Mouse (Mus musculus) spleen, adult 18-20 months (tissue): Measurements from ENCODE around the gene Otop2.

Source experiments
- DNase-seq, 2 experiments: peaks; one replicate each; pipeline ENCODE4 v3.0.0; 2022; ENCODE audit warnings: mixed read lengths in 2 of 2

Gene Otop2

DNA sequence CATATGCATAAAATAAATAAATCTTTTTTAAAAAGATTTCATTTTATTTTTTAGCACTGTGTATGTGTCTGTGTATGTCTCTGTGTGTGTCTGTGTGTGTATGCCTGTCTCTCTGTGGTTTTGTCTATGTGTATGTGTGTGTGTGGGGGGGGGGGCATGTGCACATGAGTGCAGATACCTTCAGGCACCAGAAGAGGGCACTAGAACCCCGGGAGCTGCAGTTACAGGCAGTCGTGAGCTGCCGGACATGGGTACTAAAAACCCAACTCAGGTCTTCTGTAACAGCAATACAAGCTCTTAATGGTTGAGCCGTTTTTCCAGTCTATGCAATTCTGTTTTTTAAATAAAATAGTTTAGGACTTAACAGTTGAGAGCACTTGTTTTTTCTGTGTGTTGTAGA, 6.2 kb upstream of the Otop2 start:
- no peak for DNase-seq

DNA sequence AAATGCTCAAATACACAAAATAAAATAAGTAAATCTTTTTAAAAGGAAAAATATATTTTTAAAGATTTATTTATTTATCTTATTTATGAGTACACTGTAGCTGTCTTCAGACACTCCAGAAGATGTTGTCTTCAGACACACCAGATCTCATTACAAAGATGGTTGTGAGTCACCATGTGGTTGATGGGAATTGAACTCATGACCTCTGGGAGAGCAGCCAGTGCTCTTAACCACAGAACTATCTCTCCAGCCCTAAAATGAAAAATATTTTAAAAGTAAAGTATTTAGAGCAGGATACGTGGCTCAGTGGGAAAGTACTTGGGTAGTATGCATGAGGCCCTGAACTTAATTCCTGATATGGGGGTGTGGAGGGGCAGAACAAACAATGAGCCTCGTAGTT, 5.6 kb upstream of the Otop2 start:
- no peak for DNase-seq

DNA sequence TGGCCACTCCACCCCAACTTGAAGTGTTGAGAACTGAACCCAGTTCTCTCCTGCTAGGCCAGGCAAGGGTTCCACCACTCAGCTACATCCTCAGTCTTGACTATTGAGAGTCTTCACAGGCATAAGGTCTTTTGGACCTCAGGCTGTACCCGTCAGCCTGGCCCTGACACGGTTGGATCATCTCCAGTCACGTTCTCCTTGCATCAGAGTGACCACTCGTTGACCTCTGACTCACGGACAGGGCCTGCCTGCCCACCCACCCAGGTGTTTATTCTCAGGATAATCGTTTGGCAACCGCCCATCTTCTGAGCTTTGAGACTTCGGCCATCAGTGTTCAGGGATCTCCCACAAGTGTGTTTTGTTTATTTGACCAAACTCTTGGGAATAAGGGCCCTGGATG, 3.8 kb upstream of the Otop2 start:
- DNase-seq = no peak

DNA sequence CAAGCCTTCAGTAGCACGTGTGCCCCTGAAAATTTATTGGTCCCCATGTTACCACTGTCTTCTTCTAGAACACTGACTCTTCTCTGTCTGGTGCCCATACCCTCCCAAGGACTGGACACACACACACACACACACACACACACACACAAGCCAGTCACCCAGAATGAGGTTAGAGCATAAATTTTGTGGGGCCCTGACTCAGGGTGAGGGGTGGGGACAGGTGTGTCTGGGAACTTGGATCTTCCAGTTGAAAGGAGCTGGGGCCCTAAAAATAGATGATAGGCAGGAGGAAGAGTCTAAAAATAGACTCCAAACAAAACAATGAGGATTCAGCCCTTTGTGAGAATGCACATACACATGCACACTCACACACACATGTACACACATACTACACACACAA, 1.8 kb downstream of the Otop2 start:
- no peak for DNase-seq

DNA sequence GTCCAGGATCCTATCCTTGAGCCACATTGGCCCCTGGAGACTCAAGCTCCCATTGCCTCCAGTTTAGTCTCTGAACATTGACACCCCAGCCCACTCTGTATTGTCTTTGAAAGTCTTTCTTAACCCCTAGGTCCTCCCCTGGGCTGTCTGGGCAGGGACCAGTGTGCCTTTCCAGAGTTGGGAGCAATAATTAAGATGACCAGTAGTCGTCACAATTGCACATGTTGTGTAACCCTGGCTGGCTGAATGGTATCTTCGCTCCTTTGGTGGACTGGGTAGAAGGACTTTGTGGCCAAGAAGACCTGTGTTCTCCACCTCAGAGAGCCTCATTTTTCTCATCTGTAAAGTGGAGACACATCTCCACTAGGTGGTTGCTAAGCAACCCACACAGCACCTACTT, 7.3 kb downstream of the Otop2 start:
- no peak for DNase-seq

DNA sequence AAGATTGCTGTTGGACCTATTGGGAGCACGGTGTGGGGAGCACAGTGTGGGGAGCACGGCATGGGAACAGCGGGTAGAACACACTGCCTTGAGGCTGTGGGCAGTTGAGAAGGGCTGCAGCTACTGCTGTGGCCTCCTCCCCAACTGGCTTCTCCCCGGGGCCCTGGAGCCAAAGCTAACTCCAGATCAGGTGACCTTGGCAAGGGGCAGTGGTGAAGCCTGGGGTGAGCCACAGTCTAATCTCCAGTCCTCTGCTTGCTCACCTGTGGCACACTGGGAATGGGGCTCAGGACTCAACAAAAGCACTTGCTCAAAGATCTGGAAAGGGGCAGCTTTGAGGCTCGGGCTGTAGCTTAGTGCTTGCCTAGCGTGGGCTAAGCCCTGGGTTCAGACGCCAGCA, 10.2 kb downstream of the Otop2 start:
- no peak for DNase-seq

DNA sequence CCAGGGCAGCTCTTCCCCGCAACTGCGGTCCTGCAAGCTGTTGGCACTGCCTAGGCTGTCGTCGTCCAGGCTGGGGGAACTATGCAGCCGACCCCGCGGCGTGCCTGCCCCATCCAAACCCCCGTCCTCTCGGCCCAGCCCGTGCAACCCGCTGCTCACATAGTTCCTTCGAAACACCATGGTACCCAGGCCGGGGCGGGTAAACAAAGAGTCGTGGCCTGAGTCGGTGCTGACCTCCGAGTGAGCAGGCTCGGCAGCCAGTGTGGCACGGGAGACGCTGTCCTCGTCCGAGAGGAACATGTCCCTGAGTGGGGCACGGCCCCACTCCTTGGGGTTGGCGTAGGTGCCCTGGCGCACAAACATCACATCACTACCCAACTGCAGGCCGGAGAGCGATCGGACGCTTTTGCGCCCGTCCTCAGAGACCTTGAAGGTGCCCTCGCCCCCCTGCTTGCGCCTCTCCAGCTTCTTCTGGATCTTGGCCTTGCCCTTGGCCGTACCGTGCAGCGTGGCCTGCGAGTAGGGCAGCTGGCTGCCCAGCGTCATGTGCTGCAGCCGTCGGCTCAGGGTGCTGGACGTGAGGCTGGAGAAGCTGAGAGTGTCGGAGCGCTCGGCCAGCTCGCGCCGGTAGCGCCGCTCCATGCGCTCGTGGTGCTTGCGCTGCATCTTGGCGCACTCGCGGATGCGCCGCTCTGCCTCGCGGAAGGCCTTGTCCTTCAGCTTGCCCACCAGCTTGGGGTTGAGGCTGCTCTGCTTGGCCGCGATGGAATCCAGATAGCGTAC, 11.5 kb downstream of the Otop2 start:
- DNase-seq = no peak

DNA sequence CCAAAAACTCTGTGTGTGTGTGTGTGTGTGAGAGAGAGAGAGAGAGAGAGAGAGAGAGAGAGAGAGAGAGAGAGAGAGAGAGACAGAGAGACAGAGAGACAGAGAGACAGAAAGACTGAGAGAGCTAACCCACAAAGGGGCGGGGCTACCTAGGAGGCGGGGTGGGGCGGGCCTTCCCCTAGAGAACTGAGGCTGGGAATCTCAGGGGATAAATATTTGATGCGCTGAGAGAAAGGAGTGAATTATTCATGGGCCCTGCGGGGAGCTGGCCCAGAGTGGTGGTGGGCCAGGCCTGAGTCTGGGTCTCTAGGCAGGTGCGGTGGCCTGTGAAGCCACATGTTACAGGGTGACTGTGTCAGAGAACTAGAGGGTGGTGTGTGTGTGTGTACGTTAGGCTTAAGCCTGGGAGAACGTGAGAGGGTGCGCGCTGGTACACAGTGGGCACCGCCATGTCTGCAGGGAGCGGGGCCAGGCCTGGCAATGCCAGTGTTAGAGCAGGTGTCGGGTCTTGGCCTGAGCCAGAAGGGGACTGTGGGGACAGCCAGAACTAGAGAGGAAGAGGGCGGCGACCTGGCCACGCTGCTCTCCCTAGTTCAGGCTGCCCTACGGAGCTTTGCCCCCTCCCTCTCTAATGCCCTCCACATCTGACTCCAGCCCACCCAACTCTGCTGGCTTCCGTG, 12.9 kb downstream of the Otop2 start:
- DNase-seq = no peak

DNA sequence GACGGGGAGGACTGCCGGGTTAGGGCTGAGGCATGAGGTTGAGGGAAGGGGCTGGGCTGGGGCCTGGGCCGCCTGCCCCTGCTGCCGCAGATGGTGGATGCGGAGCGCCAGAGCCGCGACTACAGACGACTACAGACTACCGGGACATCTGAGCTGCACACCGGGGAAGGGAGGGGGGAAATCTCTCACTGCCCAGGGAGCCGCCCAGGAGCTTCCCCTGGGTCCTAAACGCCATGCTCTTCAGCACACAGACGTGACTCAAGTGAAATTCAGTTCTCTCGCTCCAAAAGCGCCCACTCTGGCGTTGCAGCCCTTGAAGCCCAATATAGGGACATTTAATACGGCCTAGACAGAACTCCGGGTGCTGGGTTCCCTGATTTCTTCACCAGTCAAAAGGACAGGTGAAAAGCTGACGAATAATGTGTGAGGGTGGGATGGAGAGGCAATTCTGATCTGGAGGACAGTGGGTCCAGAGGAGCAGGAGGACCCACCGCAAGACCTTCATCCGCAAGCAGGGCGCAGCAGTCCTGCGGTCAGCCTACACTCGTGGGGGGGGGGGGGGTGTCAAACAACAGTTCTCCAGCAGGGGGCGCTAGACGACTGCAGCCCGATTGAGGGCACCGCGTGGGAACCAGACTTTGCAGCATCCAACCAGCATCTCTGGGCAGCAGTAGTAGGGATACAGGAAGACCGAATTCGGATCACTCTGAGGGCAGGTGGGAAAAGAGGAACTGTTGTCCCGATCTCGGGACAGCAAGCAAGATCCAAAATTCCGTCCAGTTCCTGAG, 15.1 kb downstream of the Otop2 start, which contains the start of gene Ush1g:
TSS of gene Ush1g (minus strand) at position 136 of the 788 bp plus-strand sequence.
- DNase-seq = peak in 1 of 2 experiments; percentile 38

DNA sequence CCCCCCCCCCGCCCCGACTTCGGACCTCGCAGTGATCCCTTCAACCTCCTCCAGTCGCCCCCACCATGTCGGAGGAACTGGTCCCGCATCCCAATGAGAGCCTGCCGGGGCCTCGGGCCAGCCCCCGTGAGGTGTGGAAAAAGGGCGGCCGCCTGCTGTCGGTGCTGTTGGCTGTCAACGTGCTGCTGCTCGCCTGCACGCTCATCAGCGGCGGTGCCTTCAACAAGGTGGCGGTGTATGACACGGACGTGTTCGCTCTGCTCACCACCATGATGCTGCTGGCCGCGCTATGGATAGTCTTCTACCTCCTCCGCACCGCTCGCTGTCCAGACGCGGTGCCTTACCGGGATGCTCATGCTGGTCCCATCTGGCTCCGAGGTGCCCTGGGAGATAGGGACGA, 16.4 kb downstream of the Otop2 start:
- no peak for DNase-seq

DNA sequence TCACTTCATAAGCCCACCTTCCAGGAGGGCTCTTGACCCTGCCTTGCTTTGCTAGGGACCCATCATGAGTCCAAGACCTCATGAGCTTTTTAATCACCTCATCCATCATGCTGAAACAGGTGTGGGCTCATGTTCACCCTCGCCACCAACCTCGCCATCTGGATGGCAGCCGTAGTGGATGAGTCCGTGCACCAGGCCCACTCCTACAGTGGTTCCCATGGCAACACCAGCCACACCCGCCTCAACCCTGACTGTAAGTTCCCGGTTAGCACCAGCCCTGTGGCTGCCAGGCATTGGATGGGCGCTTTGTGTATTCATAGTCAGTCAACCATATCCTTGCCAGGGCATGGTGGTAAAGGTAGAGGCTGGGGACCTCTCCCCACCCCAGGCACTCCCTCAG, 19.8 kb downstream of the Otop2 start:
- no peak for DNase-seq

DNA sequence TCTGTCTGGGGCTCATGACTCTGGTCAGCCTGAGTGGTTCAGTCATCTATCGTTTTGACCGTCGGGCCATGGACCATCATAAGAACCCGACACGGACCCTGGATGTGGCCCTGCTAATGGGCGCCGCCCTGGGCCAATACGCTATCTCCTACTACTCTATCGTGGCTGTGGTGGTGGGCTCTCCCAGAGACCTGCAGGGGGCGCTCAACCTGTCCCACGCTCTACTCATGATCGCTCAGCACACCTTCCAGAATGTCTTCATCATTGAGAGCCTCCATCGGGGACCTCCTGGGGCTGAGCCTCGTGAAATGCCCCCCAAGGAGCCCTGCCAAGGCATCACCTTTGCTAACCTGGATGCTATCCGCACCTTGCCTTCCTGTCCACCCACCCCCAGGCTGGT, 22.4 kb downstream of the Otop2 start:
- no peak for DNase-seq

DNA sequence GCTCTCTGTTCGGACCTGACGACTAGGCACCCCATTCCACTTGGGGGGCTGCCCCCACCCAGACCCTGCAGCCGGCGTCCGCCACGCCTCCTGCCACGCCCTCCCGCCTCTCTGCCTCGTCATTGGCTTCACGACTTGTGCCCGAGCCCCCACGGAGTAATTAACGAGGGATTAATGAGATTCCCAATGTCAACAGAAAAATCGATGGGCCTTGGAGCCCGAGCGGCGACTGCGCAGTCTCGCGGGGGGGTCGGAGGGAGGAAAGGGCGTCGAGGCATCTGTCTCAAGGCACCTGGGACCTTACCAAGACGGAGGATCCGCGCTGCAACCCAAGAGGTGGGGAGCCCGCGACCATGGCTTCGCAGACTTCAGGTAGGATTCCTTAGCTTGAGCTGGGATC, 27.6 kb downstream of the Otop2 start, which contains the start of gene Otop3:
TSS of gene Otop3 (plus strand) at position 201 of the 400 bp plus-strand sequence.
- DNase-seq = no peak

DNA sequence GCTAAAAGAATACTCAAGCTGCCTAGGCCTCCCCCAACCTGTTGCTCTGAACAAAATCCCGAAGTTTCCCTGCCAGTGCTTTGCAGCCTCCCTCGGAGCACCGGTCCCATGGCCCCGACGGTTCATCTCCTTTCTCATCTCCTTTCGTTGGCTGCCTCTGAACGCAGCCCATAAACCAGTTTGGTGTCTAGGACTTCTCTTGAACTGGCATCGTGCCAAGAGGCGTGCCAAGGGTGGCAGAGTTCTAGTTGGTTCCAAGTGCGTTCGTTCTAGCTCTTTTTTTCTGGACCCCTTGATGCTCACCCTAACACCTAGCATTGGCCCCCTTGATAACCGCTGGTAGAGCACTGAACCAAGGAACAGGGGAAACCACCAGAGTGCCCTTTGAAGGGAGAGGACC, 28.3 kb downstream of the Otop2 start:
- DNase-seq = no peak

DNA sequence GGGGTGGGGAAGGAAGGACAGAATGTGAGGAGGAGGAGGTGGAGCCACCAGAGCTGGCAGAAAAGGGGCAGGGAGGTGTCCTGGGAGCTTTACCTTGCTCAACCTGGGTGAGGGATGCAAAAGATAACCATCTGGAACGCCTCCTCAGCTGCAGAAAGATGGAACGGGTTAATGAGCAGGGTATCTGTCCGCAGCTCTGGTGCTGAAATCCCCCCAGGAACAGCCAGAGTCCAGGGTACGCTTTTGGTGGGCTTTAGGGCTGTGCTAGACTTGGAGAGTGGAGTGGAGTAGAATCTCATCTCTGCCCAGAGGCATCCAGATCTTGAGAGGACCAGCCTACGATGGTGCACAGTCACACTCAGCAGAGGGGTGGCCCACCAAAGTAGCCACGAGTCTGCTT, 29.2 kb downstream of the Otop2 start:
- DNase-seq = no peak

DNA sequence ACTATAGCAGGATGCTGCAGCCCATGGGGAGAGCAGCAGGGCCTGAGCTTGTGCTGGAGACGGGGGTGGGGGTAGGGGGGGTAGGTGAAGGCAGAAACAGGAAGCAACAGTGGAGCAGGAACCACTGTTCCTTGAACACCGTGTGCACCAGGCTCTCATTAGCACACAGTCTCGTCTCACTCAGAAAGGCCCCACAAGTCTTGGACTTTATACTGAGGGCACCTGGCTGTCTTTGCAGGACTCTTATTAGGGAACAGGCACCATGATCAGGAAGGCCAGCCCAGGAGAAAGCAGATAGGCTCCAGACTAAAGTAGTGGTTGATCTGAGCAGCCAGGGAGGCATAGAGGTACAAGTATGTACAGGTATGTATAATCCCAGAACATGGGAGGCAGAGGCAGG, 30.4 kb downstream of the Otop2 start:
- no peak for DNase-seq

DNA sequence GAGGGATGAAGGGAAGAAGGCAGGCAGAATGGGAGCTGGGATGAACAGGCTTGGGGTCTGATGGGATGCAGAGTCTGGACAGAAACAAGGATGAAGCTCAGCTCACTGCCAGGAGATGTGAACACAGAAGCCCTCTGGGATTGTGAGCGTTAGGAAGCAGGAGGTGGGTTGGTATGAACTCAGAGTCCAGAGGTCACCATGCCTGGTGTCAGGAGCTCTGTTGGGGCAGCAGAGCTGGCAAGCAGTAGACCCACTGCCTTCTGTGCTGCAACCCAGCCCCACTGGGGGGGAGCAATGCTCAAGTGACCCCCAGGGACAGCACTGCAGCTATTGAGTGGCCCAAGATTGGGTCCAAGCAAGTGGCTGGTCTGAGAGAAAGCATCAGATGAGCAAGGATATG, 30.9 kb downstream of the Otop2 start:
- no peak for DNase-seq

DNA sequence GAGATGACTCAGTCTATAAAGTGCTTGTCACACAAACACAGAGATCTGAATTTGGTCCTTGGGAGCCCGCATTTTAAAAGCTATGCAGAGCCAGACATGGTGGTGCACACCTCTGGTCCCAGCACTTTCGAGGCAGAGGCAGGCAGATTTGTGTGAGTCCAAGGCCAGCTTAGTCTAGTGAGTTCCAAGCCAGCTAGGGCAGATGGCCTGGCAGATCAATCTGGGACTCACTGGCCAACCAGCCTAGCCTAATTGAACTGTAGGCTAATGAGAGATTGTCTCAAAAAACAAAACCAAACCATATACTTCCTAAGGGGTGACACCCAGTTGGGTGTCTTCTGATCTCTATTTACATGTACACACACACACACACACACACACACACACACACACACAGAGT, 34.3 kb downstream of the Otop2 start:
- no peak for DNase-seq

DNA sequence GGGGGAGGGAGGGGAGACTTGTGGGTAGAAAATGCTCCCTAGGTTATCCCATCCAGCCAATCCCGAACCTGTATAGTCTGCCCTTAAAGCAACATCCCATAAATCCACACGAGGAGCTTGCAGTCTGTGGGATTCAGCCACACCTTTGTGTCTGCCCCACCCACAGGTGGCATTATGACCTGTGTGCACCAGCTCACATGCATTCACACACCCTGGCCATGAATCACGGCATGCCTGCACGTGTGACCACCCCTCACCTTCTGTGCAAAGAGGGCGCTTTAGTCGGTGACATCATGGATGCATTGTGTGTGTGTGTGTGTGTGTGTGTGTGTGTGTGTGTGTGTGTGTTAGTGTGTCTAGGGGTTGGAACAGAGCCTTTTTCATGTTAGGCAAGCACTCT, 34.9 kb downstream of the Otop2 start:
- DNase-seq = no peak

DNA sequence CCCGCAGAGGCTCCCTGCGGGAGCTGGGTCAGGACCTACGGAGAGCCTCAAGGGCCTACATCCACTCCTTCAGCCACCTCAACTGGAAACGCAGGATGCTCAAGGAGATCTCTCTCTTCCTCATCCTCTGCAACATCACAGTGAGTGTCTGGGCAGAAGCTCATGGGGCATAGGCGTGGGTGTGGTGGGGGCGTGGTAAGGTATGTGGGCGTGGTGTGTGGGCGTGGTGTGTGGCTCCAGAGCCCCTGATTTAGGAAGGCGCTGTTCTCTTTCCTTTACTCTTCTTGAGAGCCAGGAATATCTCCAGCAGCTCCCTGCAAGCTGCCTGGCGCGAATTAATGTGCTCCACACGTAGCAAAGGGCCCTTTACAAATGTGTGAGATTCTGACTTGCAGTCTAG, 38.0 kb downstream of the Otop2 start:
- no peak for DNase-seq

DNA sequence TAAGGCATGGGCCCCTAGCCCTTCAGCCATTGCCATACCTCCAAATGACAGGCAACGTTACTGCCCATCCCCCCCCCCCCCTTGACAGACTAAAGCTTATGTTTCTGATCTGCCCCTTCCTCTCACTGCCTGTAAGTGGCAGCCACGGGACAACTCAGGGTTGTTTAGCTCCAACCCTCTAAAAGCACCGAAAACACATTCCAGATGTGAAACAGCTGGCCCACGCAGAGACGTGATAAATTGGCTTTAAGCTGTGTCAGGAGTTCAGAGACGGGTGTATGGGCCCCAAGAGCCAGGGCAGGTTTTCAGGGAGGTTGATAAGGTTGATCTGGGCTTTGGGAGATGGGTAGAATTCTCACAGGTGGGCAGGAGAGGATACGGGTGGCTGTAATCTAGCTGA, 38.6 kb downstream of the Otop2 start:
- DNase-seq = no peak

DNA sequence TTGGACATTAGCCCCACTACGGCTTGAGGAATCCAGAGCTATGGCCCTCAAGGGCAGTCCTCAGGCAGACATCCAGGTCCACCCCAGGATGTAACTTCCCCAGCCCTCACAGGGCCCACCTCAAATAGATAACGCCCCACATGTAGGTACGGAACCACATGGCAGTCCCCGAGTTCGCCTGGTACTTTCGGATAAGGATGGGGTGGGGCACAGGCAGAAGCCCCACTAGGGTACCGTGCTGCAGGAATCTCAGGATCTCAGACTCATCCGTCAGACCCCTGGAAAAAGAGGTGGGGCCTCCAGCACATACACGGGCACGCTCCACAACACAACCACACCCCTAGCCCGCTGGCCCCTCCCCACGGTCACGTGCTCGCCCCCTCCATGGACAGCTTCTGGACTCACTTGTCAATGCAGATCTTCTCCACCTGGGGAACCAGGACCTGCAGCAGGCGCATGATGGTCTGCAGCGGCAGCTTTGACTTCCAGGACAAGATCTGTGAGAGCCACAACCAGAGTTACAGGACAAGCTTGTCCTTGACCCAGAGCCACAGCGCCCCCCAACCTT, 41.8 kb downstream of the Otop2 start:
- DNase-seq = no peak

DNA sequence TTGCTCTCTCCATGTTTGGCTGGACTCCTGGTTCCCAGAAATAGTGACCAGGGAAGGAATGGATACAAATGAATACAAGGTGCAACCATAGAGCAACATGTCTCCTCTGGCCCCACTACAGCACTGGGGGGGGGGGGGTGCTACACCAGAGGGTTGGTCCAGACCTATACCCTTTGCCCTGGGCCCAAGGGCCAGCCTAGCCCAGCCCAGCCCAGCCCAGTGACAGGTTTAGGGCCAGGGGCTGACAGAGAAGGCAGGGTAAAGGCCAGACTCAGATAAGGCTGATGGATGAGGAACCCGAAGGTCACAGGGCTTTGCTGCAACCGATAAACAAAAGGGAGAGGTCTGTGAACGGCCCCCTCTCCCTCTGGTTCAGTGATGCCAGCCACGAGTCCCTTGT, 43.0 kb downstream of the Otop2 start:
- no peak for DNase-seq
